Mouse (Mus musculus) cerebellum, postnatal 36 days (tissue): ENCODE measurements at regions not wholly inside any gene's neighbourhood (a gene's known extent, or its start where the extent isn't known, plus 50 kb on each side); places are given as distances from the start of the nearest gene placed in this dataset.

Source experiments
- DNase-seq, 2 experiments: peaks; one replicate each; pipeline ENCODE4 v3.0.0; 2021 to 2022; ENCODE audit warnings: mixed read lengths in 2 of 2

- no peak for DNase-seq
These were observed 75.0 kb downstream of the Nat3 start for GRCm38 (mm10) chr8:67598687-67599086.

GRCm38 (mm10) chr8:67622213-67622612 is 98.6 kb downstream of the Nat3 start:
- DNase-seq, result peak; percentile 77

DNA sequence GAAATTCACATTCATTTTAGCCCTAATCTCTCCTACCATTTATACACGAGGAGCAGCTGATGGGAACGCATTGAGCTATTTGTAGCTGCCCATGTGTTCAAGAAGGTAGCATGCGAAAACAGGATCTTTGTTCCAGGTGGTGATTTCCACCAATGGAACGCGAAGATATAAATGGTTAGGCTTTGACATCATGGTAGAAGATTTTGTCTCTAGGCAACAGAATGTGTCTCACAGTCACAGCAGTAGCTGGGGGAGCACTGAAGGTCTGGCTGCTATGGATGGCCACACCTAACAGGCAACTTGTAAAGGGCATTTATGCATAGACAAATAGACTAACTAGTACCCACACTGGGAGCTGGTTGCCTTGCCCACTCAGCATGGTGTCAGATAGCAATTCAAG is 108.0 kb downstream of the Nat3 start:
- DNase-seq, result no peak

DNA sequence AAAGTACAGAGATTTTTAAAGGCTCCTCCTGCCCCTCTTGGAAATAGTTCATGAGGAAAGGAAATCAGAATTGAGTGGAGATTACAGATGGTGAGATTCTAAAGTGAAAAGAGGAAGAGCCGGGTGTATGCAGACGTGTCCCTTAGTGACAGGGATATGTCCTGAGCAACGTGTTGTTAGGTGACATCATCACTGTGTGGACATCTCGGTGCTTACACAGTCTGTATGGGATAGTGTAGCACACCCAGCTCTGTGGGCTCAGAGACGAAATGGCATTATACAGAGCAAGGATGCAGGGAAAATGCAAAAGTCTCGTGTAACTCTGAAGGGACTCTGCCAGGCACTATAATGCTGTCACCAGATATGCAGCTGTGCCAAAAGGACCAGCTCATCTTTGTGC is 108.6 kb downstream of the Nat3 start:
- DNase-seq, result no peak
